32 mouse cellular contexts compared by ENCODE assay signal in genomic region chr5:101785921-101786614, GRCm38 (mm10). TPM values are rescaled to one million over a fixed set of nuclear protein-coding genes. Genes with fewer than 3 reads are reported as not detected.
DNase-seq lines count a peak whose midpoint lies in the region; ATAC-seq and TF ChIP-seq lines count a peak whose summit lies in the region.
"Had no signal": no experiment of that assay in that cellular context is flagged by ENCODE, and none has a peak within 500 bp of the region (broad histone marks: within the 10 kb centered on the region; RNA-seq: fewer than 3 reads in every experiment).

No protein-coding gene starts in this region.

- no peak for TF ChIP-seq RAD21 in MEL (IDR thresholded peaks at IDR 0.05; ENCODE audit: low read depth, low read length)

- ATAC-seq in megakaryocyte, adult 5-6 weeks (ENCODE audit: poor library complexity, severe bottlenecking): peak; percentile 95
- ATAC-seq: activated CD4-positive, CD25-positive, alpha-beta regulatory T cell, adult 4 months; CD4-positive, CD25-positive, alpha-beta regulatory T cell, adult 4 months; inflammation-experienced regulatory T-cells, adult 6 months had no signal

- H3K27me3 ChIP-seq in MEL (ENCODE audit: control insufficient read depth in 1 of 2, insufficient read depth in 2 of 2, low read length in 2 of 2): no peaks in the 10 kb centered on the region
- H3K27me3 ChIP-seq: embryonic facial prominence, embryonic 15.5 days; forebrain, embryonic 12.5 days; heart, embryonic 15.5 days; liver, embryonic 13.5 days; midbrain, embryonic 12.5 days; stomach, embryonic 15.5 days had no signal

- TF ChIP-seq CTCF in MEL (IDR thresholded peaks at IDR 0.05 in 2 of 3, conservative IDR thresholded peaks at IDR 0.05 in 1 of 3; ENCODE audit: control insufficient read depth in 1 of 3, insufficient read depth in 1 of 3, low read depth in 2 of 3, low read length in 3 of 3, poor library complexity in 1 of 3, severe bottlenecking in 1 of 3): no peak

- TF ChIP-seq POLR2A in MEL (IDR thresholded peaks at IDR 0.05; ENCODE audit: control insufficient read depth in 1 of 2, insufficient read depth in 1 of 2, low read depth in 1 of 2, low read length in 2 of 2, poor library complexity in 1 of 2): no peak

- no peak overlapping the region for H3K27ac ChIP-seq in MEL (ENCODE audit: control insufficient read depth, low read depth, low read length)
- H3K27ac ChIP-seq: embryonic facial prominence, embryonic 10.5 days; embryonic facial prominence, embryonic 15.5 days; forebrain, embryonic 12.5 days; heart, embryonic 10.5 days; heart, embryonic 15.5 days; hindbrain, embryonic 14.5 days; liver, embryonic 13.5 days; macrophage; midbrain, embryonic 12.5 days; stomach, embryonic 15.5 days had no signal

- no peaks in the 10 kb centered on the region for H3K9me3 ChIP-seq in MEL (replicated peaks; ENCODE audit: insufficient read depth, low read length)
- H3K9me3 ChIP-seq: embryonic facial prominence, embryonic 10.5 days; embryonic facial prominence, embryonic 15.5 days; forebrain, embryonic 12.5 days; heart, embryonic 10.5 days; heart, embryonic 15.5 days; liver, embryonic 13.5 days; midbrain, embryonic 12.5 days; stomach, embryonic 15.5 days had no signal

- H3K4me1 ChIP-seq in MEL (ENCODE audit: control insufficient read depth in 1 of 2, insufficient read depth in 2 of 2, low read length in 2 of 2): no peaks in the 10 kb centered on the region; a peak in 1 of 4 replicates
- H3K4me1 ChIP-seq: embryonic facial prominence, embryonic 15.5 days; forebrain, embryonic 12.5 days; heart, embryonic 15.5 days; liver, embryonic 13.5 days had no signal

- intact Hi-C loops in heart, postnatal 36 days (cut with DNase I): no loop called here

- H3K36me3 ChIP-seq in MEL (ENCODE audit: control insufficient read depth in 1 of 2, insufficient read depth in 2 of 2, low read length in 2 of 2): no peaks in the 10 kb centered on the region
- H3K36me3 ChIP-seq: embryonic facial prominence, embryonic 10.5 days; embryonic facial prominence, embryonic 15.5 days; forebrain, embryonic 12.5 days; heart, embryonic 10.5 days; heart, embryonic 15.5 days; liver, embryonic 13.5 days; midbrain, embryonic 12.5 days; stomach, embryonic 15.5 days had no signal

- H3K4me3 ChIP-seq in MEL (ENCODE audit: control insufficient read depth in 1 of 2, insufficient read depth in 1 of 2, low read depth in 2 of 2, low read length in 2 of 2): no peak overlapping the region
- H3K4me3 ChIP-seq: embryonic facial prominence, embryonic 10.5 days; embryonic facial prominence, embryonic 15.5 days; forebrain, embryonic 12.5 days; heart, embryonic 10.5 days; heart, embryonic 15.5 days; liver, embryonic 13.5 days; midbrain, embryonic 12.5 days; stomach, embryonic 15.5 days had no signal

- TF ChIP-seq EP300 in MEL (IDR thresholded peaks at IDR 0.05; ENCODE audit: low read depth in 1 of 2, low read length in 2 of 2): no peak

- H3K79me2 ChIP-seq in MEL (ENCODE audit: control insufficient read depth, insufficient read depth, low read length, poor library complexity): no peaks in the 10 kb centered on the region

- H3K9ac ChIP-seq in MEL (ENCODE audit: control insufficient read depth, low read depth, low read length, poor library complexity, severe bottlenecking): no peak overlapping the region
- H3K9ac ChIP-seq: embryonic facial prominence, embryonic 15.5 days; forebrain, embryonic 12.5 days; heart, embryonic 15.5 days; hindbrain, embryonic 14.5 days; liver, embryonic 13.5 days; midbrain, embryonic 12.5 days; stomach, embryonic 15.5 days had no signal

- DNase-seq in layer of hippocampus, adult 9-11 months: peak; percentile 47
- no peak for DNase-seq in layer of hippocampus, adult 8-10 months (ENCODE audit: low spot score in 2 of 2)
- DNase-seq in MEL (ENCODE audit: low read depth, low spot score): peak; percentile 4
- peak; percentile 40 for DNase-seq in c-Kit-positive CD71-negative TER-119-negative erythroid progenitor cells, embryonic 14.5 days (ENCODE audit: low read depth)
- DNase-seq in spleen, adult 12 weeks (ENCODE audit: low spot score): no peak
- no peak for DNase-seq in cerebellum, adult 18-20 months
- DNase-seq in heart, postnatal 36 days: no peak
- DNase-seq: adrenal gland, adult 2 months; adrenal gland, postnatal 36 days; cerebellum, adult 11 months; cerebellum, adult 9-11 months; gastrocnemius, postnatal 14 days; heart, adult 11 months; kidney, adult 11 months; kidney, postnatal 4 days; liver, embryonic 13.5 days; lung, adult 2 months; lung, postnatal 10 days; thymus, postnatal 14 days had no signal

TF ChIP-seq in MEL, 35 proteins besides CTCF, POLR2A, EP300 and RAD21:
- TF ChIP-seq MEF2A (IDR thresholded peaks at IDR 0.05; ENCODE audit: extremely low read depth, insufficient replicate concordance, low read depth, low read length, poor library complexity, severe bottlenecking): no peak
- no peak for TF ChIP-seq POLR2AphosphoS5 (IDR thresholded peaks at IDR 0.05; ENCODE audit: borderline replicate concordance, low read depth, low read length)
- no peak for TF ChIP-seq JUND (IDR thresholded peaks at IDR 0.05; ENCODE audit: low read depth, low read length)
- TF ChIP-seq MAZ (IDR thresholded peaks at IDR 0.05; ENCODE audit: low read depth, low read length): no peak

RNA-seq across cellular contexts. Expression of gene Cds1, which starts 21.1 kb away (rescaled TPM):
- 10 to 100 TPM; 66.3 to 73.0 (median 70.9) TPM for total RNA-seq in layer of hippocampus, adult 8-10 months (2022)
- not detected in 2 replicates for total RNA-seq in MEL (2012; rRNA removed)
- polyA plus RNA-seq in MEL (2012; ENCODE audit: insufficient read depth in 1 of 2, insufficient read length in 2 of 2, low read depth in 1 of 2, low replicate concordance in 2 of 2, missing spikeins in 1 of 2): not detected
- 8.3 and 10.2 TPM in 2 replicates for total RNA-seq in megakaryocyte, adult 5-6 weeks (2015)
- total RNA-seq in megakaryocyte, adult 5-6 weeks (2017): 6.8 TPM in 2 replicates
- 10 to 100 TPM; 11.7 to 17.7 TPM for total RNA-seq in heart, postnatal 36 days (2021)
- polyA plus RNA-seq: activated CD4-positive, CD25-positive, alpha-beta regulatory T cell, adult 4 months; CD4-positive, CD25-positive, alpha-beta regulatory T cell, adult 4 months; inflammation-experienced regulatory T-cells, adult 6 months had no signal

Comparison
In these comparisons a context has a peak if more than half of its experiments do, and no peak if none do; other contexts are left out.
1. DNase-seq: peak in layer of hippocampus, adult 9-11 months (single experiment), MEL (single experiment) and c-Kit-positive CD71-negative TER-119-negative erythroid progenitor cells, embryonic 14.5 days (single experiment); none in layer of hippocampus, adult 8-10 months (0 of 2), spleen, adult 12 weeks (single experiment), cerebellum, adult 18-20 months (0 of 2) and heart, postnatal 36 days (0 of 2).